Mouse (Mus musculus): ENCODE measurements around the gene 2210408I21Rik. TPM values are rescaled to one million over a fixed set of nuclear protein-coding genes. Genes with fewer than 3 reads are reported as not detected.

2210408I21Rik gene
- total RNA-seq, 1 experiment, result 7.6 TPM

- TF ChIP-seq MAFK (IDR thresholded peaks at IDR 0.05; ENCODE audit: insufficient read depth, low read depth, low read length) (no peak), CHD2 (IDR thresholded peaks at IDR 0.05; ENCODE audit: low read depth, low read length) (no peak), ZC3H11A (IDR thresholded peaks at IDR 0.05; ENCODE audit: borderline replicate concordance, low read depth, low read length) (no peak), ZNF384 (IDR thresholded peaks at IDR 0.05; ENCODE audit: low read depth, low read length) (no peak), HCFC1 (IDR thresholded peaks at IDR 0.05; ENCODE audit: borderline replicate concordance, insufficient read depth, low read length) (no peak)
- in situ Hi-C loops (cut with MboI; ENCODE audit: low sequenced_read_pairs in 2 of 2, unreplicated experiment in 2 of 2), result no loop called here
Observed at GRCm38 (mm10) chr13:77476420-77476819, 341.1 kb downstream of the 2210408I21Rik start.

GRCm38 (mm10) chr13:77478425-77479119 is 343.2 kb downstream of the 2210408I21Rik start:
- no peak for DNase-seq (ENCODE audit: low read depth, low spot score)
- no peak overlapping the region for H3K27ac ChIP-seq (ENCODE audit: insufficient read depth, low read depth, low read length, poor library complexity, severe bottlenecking)
- no peak overlapping the region for H3K4me3 ChIP-seq (ENCODE audit: insufficient read depth in 1 of 2, low read depth in 1 of 2, low read length in 2 of 2, poor library complexity in 1 of 2, severe bottlenecking in 1 of 2)
- H3K9me3 ChIP-seq (ENCODE audit: control insufficient read depth, insufficient read depth, low read depth, low read length), result no peaks in the 10 kb centered on the region
- in situ Hi-C loops (cut with MboI; ENCODE audit: low sequenced_read_pairs in 2 of 2, unreplicated experiment in 2 of 2), result no loop called here
- no peaks in the 10 kb centered on the region for H3K36me3 ChIP-seq (ENCODE audit: control insufficient read depth, insufficient read depth, low read length, poor library complexity, severe bottlenecking)
- H3K9ac ChIP-seq (ENCODE audit: insufficient read depth, low read depth, low read length, poor library complexity, severe bottlenecking), result no peak overlapping the region
- no peak for TF ChIP-seq HCFC1 (IDR thresholded peaks at IDR 0.05; ENCODE audit: borderline replicate concordance, insufficient read depth, low read length)
- TF ChIP-seq ZC3H11A (IDR thresholded peaks at IDR 0.05; ENCODE audit: borderline replicate concordance, low read depth, low read length), result no peak
- no peak for TF ChIP-seq ZNF384 (IDR thresholded peaks at IDR 0.05; ENCODE audit: low read depth, low read length)
- TF ChIP-seq CHD2 (IDR thresholded peaks at IDR 0.05; ENCODE audit: low read depth, low read length), result no peak
- TF ChIP-seq MAFK (IDR thresholded peaks at IDR 0.05; ENCODE audit: insufficient read depth, low read depth, low read length), result no peak
- H3K4me1 ChIP-seq (ENCODE audit: control insufficient read depth in 2 of 2, insufficient read depth in 2 of 2, low read length in 2 of 2, poor library complexity in 1 of 2), result no peaks in the 10 kb centered on the region

More at GRCm38 (mm10) chr13:77476420-77476819, 341.1 kb downstream of the 2210408I21Rik start:
- H3K4me1 ChIP-seq (ENCODE audit: control insufficient read depth in 2 of 2, insufficient read depth in 2 of 2, low read length in 2 of 2, poor library complexity in 1 of 2), result no peaks in the 10 kb centered on the region
- DNase-seq (ENCODE audit: low read depth, low spot score), result no peak
- H3K9ac ChIP-seq (ENCODE audit: insufficient read depth, low read depth, low read length, poor library complexity, severe bottlenecking), result no peak overlapping the region
- H3K4me3 ChIP-seq (ENCODE audit: insufficient read depth in 1 of 2, low read depth in 1 of 2, low read length in 2 of 2, poor library complexity in 1 of 2, severe bottlenecking in 1 of 2), result no peak overlapping the region
- H3K36me3 ChIP-seq (ENCODE audit: control insufficient read depth, insufficient read depth, low read length, poor library complexity, severe bottlenecking), result no peaks in the 10 kb centered on the region
- H3K9me3 ChIP-seq (ENCODE audit: control insufficient read depth, insufficient read depth, low read depth, low read length), result no peaks in the 10 kb centered on the region
- H3K27ac ChIP-seq (ENCODE audit: insufficient read depth, low read depth, low read length, poor library complexity, severe bottlenecking), result no peak overlapping the region

GRCm38 (mm10) chr13:77489938-77490651 is 354.8 kb downstream of the 2210408I21Rik start:
- in situ Hi-C loops (cut with MboI; ENCODE audit: low sequenced_read_pairs in 2 of 2, unreplicated experiment in 2 of 2), result no loop called here
- no peak overlapping the region for H3K4me3 ChIP-seq (ENCODE audit: insufficient read depth in 1 of 2, low read depth in 1 of 2, low read length in 2 of 2, poor library complexity in 1 of 2, severe bottlenecking in 1 of 2)
- H3K27ac ChIP-seq (ENCODE audit: insufficient read depth, low read depth, low read length, poor library complexity, severe bottlenecking), result no peak overlapping the region
- no peaks in the 10 kb centered on the region for H3K36me3 ChIP-seq (ENCODE audit: control insufficient read depth, insufficient read depth, low read length, poor library complexity, severe bottlenecking)
- H3K4me1 ChIP-seq (ENCODE audit: control insufficient read depth in 2 of 2, insufficient read depth in 2 of 2, low read length in 2 of 2, poor library complexity in 1 of 2), result no peaks in the 10 kb centered on the region
- H3K9ac ChIP-seq (ENCODE audit: insufficient read depth, low read depth, low read length, poor library complexity, severe bottlenecking), result no peak overlapping the region
- DNase-seq (ENCODE audit: low read depth, low spot score), result no peak
- TF ChIP-seq MAFK (IDR thresholded peaks at IDR 0.05; ENCODE audit: insufficient read depth, low read depth, low read length) (no peak), CHD2 (IDR thresholded peaks at IDR 0.05; ENCODE audit: low read depth, low read length) (no peak), ZC3H11A (IDR thresholded peaks at IDR 0.05; ENCODE audit: borderline replicate concordance, low read depth, low read length) (no peak), ZNF384 (IDR thresholded peaks at IDR 0.05; ENCODE audit: low read depth, low read length) (no peak), HCFC1 (IDR thresholded peaks at IDR 0.05; ENCODE audit: borderline replicate concordance, insufficient read depth, low read length) (no peak)
- H3K9me3 ChIP-seq (ENCODE audit: control insufficient read depth, insufficient read depth, low read depth, low read length), result no peaks in the 10 kb centered on the region

- H3K4me3 ChIP-seq (ENCODE audit: insufficient read depth in 1 of 2, low read depth in 1 of 2, low read length in 2 of 2, poor library complexity in 1 of 2, severe bottlenecking in 1 of 2), result no peak overlapping the region
- TF ChIP-seq MAFK (IDR thresholded peaks at IDR 0.05; ENCODE audit: insufficient read depth, low read depth, low read length), result no peak
- no peak for TF ChIP-seq ZNF384 (IDR thresholded peaks at IDR 0.05; ENCODE audit: low read depth, low read length)
- no peak for TF ChIP-seq HCFC1 (IDR thresholded peaks at IDR 0.05; ENCODE audit: borderline replicate concordance, insufficient read depth, low read length)
- no peak for TF ChIP-seq ZC3H11A (IDR thresholded peaks at IDR 0.05; ENCODE audit: borderline replicate concordance, low read depth, low read length)
- no peak for TF ChIP-seq CHD2 (IDR thresholded peaks at IDR 0.05; ENCODE audit: low read depth, low read length)
- H3K36me3 ChIP-seq (ENCODE audit: control insufficient read depth, insufficient read depth, low read length, poor library complexity, severe bottlenecking), result no peaks in the 10 kb centered on the region
- in situ Hi-C loops (cut with MboI; ENCODE audit: low sequenced_read_pairs in 2 of 2, unreplicated experiment in 2 of 2), result no loop called here
- H3K9me3 ChIP-seq (ENCODE audit: control insufficient read depth, insufficient read depth, low read depth, low read length), result no peaks in the 10 kb centered on the region
- H3K9ac ChIP-seq (ENCODE audit: insufficient read depth, low read depth, low read length, poor library complexity, severe bottlenecking), result no peak overlapping the region
- no peak overlapping the region for H3K27ac ChIP-seq (ENCODE audit: insufficient read depth, low read depth, low read length, poor library complexity, severe bottlenecking)
- H3K4me1 ChIP-seq (ENCODE audit: control insufficient read depth in 2 of 2, insufficient read depth in 2 of 2, low read length in 2 of 2, poor library complexity in 1 of 2), result no peaks in the 10 kb centered on the region
- no peak for DNase-seq (ENCODE audit: low read depth, low spot score)
Observed at GRCm38 (mm10) chr13:77514046-77514445, 378.7 kb downstream of the 2210408I21Rik start.
